Mouse (Mus musculus) embryonic facial prominence, embryonic 12.5 days (tissue): ENCODE results near the gene Il2. TPM values are rescaled to one million over a fixed set of nuclear protein-coding genes. Genes with fewer than 3 reads are reported as not detected.

Experiments
- ATAC-seq: fragments of 200-750 bp; cut with Nextera tagmentation; 2 replicates; pipeline ENCODE4 v1.8.0; 2017; ENCODE audit not compliant: insufficient number of reproducible peaks, insufficient read depth, low FRiP score, low TSS enrichment
- H3K27ac ChIP-seq: fragments of 300-500 bp; sonication (generic); 2 replicates; pipeline ENCODE4 v1.5.1; 2016; ENCODE audit warnings: mild to moderate bottlenecking
- H3K27me3 ChIP-seq: fragments of 300-500 bp; sonication (generic); 2 replicates; pipeline ENCODE4 v1.6.1; 2016; ENCODE audit warnings: mild to moderate bottlenecking, moderate library complexity
- H3K36me3 ChIP-seq: fragments of 300-500 bp; sonication (generic); 2 replicates; pipeline ENCODE4 v1.6.1; 2016; ENCODE audit warnings: mild to moderate bottlenecking
- H3K4me1 ChIP-seq: fragments of 300-500 bp; sonication (generic); 2 replicates; pipeline ENCODE4 v1.6.1; 2016
- H3K4me2 ChIP-seq: fragments of 300-500 bp; sonication (generic); replicated peaks from 2 replicates; pipeline ENCODE4 v1.6.1; 2016; ENCODE audit warnings: mild to moderate bottlenecking, moderate library complexity
- H3K4me3 ChIP-seq: fragments of 300-500 bp; sonication (generic); 2 replicates; pipeline ENCODE4 v1.5.1; 2016; ENCODE audit warnings: mild to moderate bottlenecking
- H3K9ac ChIP-seq: fragments of 300-500 bp; sonication (generic); 2 replicates; pipeline ENCODE4 v1.6.1; 2016; ENCODE audit warnings: mild to moderate bottlenecking, moderate library complexity
- H3K9me3 ChIP-seq: fragments of 300-500 bp; sonication (generic); 2 replicates; pipeline ENCODE4 v1.6.1; 2016; ENCODE audit warnings: mild to moderate bottlenecking, moderate library complexity
- WGBS: fragments of 180-500 bp; shearing (Covaris S2); methylation state at CpG from one replicate; pipeline ENCODE4 v1.1.7; 2016; 5-methylcytosine and 5-hydroxymethylcytosine counted together
- polyA plus RNA-seq: library from polyadenylated mRNA; unstranded; fragments of >200 nt; fragmentation: Nextera tagmentation; extraction: Ambion mirVana; gene quantifications from 2 replicates; pipeline ENCODE4 v1.2.1, GENCODE M21; 2016

Il2 gene
- 0.56 and 0.60 TPM in 2 replicates for polyA plus RNA-seq

- H3K4me3 ChIP-seq, result no peak within 1 kb of the TSS
- no peak for ATAC-seq
- H3K4me2 ChIP-seq, result no peak within 1 kb of the TSS
- H3K9me3 ChIP-seq, result no peaks in the 10 kb centered on the region
- H3K27ac ChIP-seq, result no peak within 1 kb of the TSS
- no peaks in the 10 kb centered on the region for H3K4me1 ChIP-seq
- no peaks in the 10 kb centered on the region for H3K36me3 ChIP-seq
- no peak within 1 kb of the TSS for H3K9ac ChIP-seq
- H3K27me3 ChIP-seq, result no peaks in the 10 kb centered on the region
- WGBS, result 75% methylated on average over 4 of the region's 4 CpGs
Measured at GRCm38 (mm10) chr3:37125655-37126054, at the start of gene Il2. TSS of gene Il2 (minus strand) at chr3:37125959.

GRCm38 (mm10) chr3:37174711-37175572 lies 49.2 kb upstream of the Il2 start:
- H3K36me3 ChIP-seq, result no peaks in the 10 kb centered on the region
- no peaks in the 10 kb centered on the region for H3K9me3 ChIP-seq
- H3K4me1 ChIP-seq, result no peaks in the 10 kb centered on the region
- 78% methylated on average over 10 of the region's 10 CpGs for WGBS
- ATAC-seq, result no peak
- H3K27ac ChIP-seq, result no peak overlapping the region
- H3K4me2 ChIP-seq, result no peak overlapping the region
- H3K4me3 ChIP-seq, result no peak overlapping the region
- no peak overlapping the region for H3K9ac ChIP-seq
- no peaks in the 10 kb centered on the region for H3K27me3 ChIP-seq

GRCm38 (mm10) chr3:37173285-37173684 lies 47.5 kb upstream of the Il2 start:
- H3K4me2 ChIP-seq, result no peak overlapping the region
- H3K4me3 ChIP-seq, result no peak overlapping the region
- H3K27me3 ChIP-seq, result no peaks in the 10 kb centered on the region
- H3K36me3 ChIP-seq, result no peaks in the 10 kb centered on the region
- ATAC-seq, result no peak
- H3K27ac ChIP-seq, result no peak overlapping the region
- H3K9me3 ChIP-seq, result no peaks in the 10 kb centered on the region
- H3K9ac ChIP-seq, result no peak overlapping the region
- H3K4me1 ChIP-seq, result no peaks in the 10 kb centered on the region
- WGBS, result 77% methylated on average over 8 of the region's 8 CpGs

- no peak overlapping the region for H3K4me2 ChIP-seq
- 93% methylated on average over 2 of the region's 2 CpGs for WGBS
- H3K4me3 ChIP-seq, result no peak overlapping the region
- H3K9ac ChIP-seq, result no peak overlapping the region
- H3K27ac ChIP-seq, result no peak overlapping the region
- no peak for ATAC-seq
- H3K9me3 ChIP-seq, result no peaks in the 10 kb centered on the region
- no peaks in the 10 kb centered on the region for H3K36me3 ChIP-seq
- H3K4me1 ChIP-seq, result no peaks in the 10 kb centered on the region
- H3K27me3 ChIP-seq, result no peaks in the 10 kb centered on the region
Measured at GRCm38 (mm10) chr3:37169283-37169682, 43.5 kb upstream of the Il2 start.

GRCm38 (mm10) chr3:37161096-37161495 lies 35.3 kb upstream of the Il2 start:
- Histone ChIP-seq H3K36me3 (no peaks in the 10 kb centered on the region), H3K9me3 (no peaks in the 10 kb centered on the region), H3K27ac (no peak overlapping the region), H3K4me2 (no peak overlapping the region), H3K4me1 (no peaks in the 10 kb centered on the region), H3K27me3 (no peaks in the 10 kb centered on the region), H3K4me3 (no peak overlapping the region), H3K9ac (no peak overlapping the region)
- WGBS, result 79% methylated on average over 4 of the region's 4 CpGs
- no peak for ATAC-seq

- ATAC-seq, result no peak
- Histone ChIP-seq H3K4me3 (no peak overlapping the region), H3K4me2 (no peak overlapping the region), H3K27ac (no peak overlapping the region), H3K9ac (no peak overlapping the region), H3K36me3 (no peaks in the 10 kb centered on the region), H3K4me1 (no peaks in the 10 kb centered on the region), H3K9me3 (no peaks in the 10 kb centered on the region), H3K27me3 (no peaks in the 10 kb centered on the region)
- 76% methylated on average over 3 of the region's 3 CpGs for WGBS
Measured at GRCm38 (mm10) chr3:37158246-37158645, 32.5 kb upstream of the Il2 start.

- Histone ChIP-seq H3K4me1 (no peaks in the 10 kb centered on the region), H3K9me3 (no peaks in the 10 kb centered on the region), H3K4me2 (no peak overlapping the region), H3K27ac (no peak overlapping the region), H3K9ac (no peak overlapping the region), H3K4me3 (no peak overlapping the region), H3K36me3 (no peaks in the 10 kb centered on the region), H3K27me3 (no peaks in the 10 kb centered on the region)
- no peak for ATAC-seq
- WGBS, result 63% methylated on average over 8 of the region's 8 CpGs
Measured at GRCm38 (mm10) chr3:37157082-37157481, 31.3 kb upstream of the Il2 start.

GRCm38 (mm10) chr3:37154396-37154795 lies 28.6 kb upstream of the Il2 start:
- no peaks in the 10 kb centered on the region for H3K27me3 ChIP-seq
- H3K9ac ChIP-seq, result no peak overlapping the region
- no peak overlapping the region for H3K4me3 ChIP-seq
- no peaks in the 10 kb centered on the region for H3K36me3 ChIP-seq
- WGBS, result 76% methylated on average over 7 of the region's 7 CpGs
- H3K27ac ChIP-seq, result no peak overlapping the region
- ATAC-seq, result no peak
- no peaks in the 10 kb centered on the region for H3K4me1 ChIP-seq
- no peaks in the 10 kb centered on the region for H3K9me3 ChIP-seq
- no peak overlapping the region for H3K4me2 ChIP-seq

- H3K4me1 ChIP-seq, result no peaks in the 10 kb centered on the region
- H3K4me2 ChIP-seq, result no peak overlapping the region
- H3K27ac ChIP-seq, result no peak overlapping the region
- no peak overlapping the region for H3K9ac ChIP-seq
- no peaks in the 10 kb centered on the region for H3K27me3 ChIP-seq
- H3K9me3 ChIP-seq, result no peaks in the 10 kb centered on the region
- 92% methylated on average over 7 of the region's 7 CpGs for WGBS
- H3K36me3 ChIP-seq, result no peaks in the 10 kb centered on the region
- no peak for ATAC-seq
- no peak overlapping the region for H3K4me3 ChIP-seq
Measured at GRCm38 (mm10) chr3:37153004-37153403, 27.2 kb upstream of the Il2 start.

GRCm38 (mm10) chr3:37152274-37152673 lies 26.5 kb upstream of the Il2 start:
- no peak overlapping the region for H3K4me2 ChIP-seq
- H3K27ac ChIP-seq, result no peak overlapping the region
- H3K27me3 ChIP-seq, result no peaks in the 10 kb centered on the region
- no peak overlapping the region for H3K9ac ChIP-seq
- H3K4me3 ChIP-seq, result no peak overlapping the region
- H3K4me1 ChIP-seq, result no peaks in the 10 kb centered on the region
- no peak for ATAC-seq
- 84% methylated on average over 10 of the region's 10 CpGs for WGBS
- H3K36me3 ChIP-seq, result no peaks in the 10 kb centered on the region
- H3K9me3 ChIP-seq, result no peaks in the 10 kb centered on the region

GRCm38 (mm10) chr3:37146810-37147209 lies 21.1 kb upstream of the Il2 start:
- WGBS, result 85% methylated on average over 7 of the region's 7 CpGs
- no peaks in the 10 kb centered on the region for H3K9me3 ChIP-seq
- no peak overlapping the region for H3K27ac ChIP-seq
- H3K36me3 ChIP-seq, result no peaks in the 10 kb centered on the region
- no peak overlapping the region for H3K4me2 ChIP-seq
- no peak for ATAC-seq
- H3K27me3 ChIP-seq, result no peaks in the 10 kb centered on the region
- no peak overlapping the region for H3K4me3 ChIP-seq
- no peak overlapping the region for H3K9ac ChIP-seq
- no peaks in the 10 kb centered on the region for H3K4me1 ChIP-seq

- no peak overlapping the region for H3K4me3 ChIP-seq
- 51% methylated on average over 8 of the region's 8 CpGs for WGBS
- H3K36me3 ChIP-seq, result no peaks in the 10 kb centered on the region
- no peak overlapping the region for H3K4me2 ChIP-seq
- no peak for ATAC-seq
- no peak overlapping the region for H3K9ac ChIP-seq
- H3K27me3 ChIP-seq, result no peaks in the 10 kb centered on the region
- no peaks in the 10 kb centered on the region for H3K4me1 ChIP-seq
- H3K9me3 ChIP-seq, result no peaks in the 10 kb centered on the region
- H3K27ac ChIP-seq, result no peak overlapping the region
Measured at GRCm38 (mm10) chr3:37146406-37146805, 20.6 kb upstream of the Il2 start.
